Mouse (Mus musculus) heart, postnatal 0 days (tissue): ENCODE data around the gene Smarce1.

ENCODE experiments used
- CTCF ChIP-seq: IDR thresholded peaks from 2 replicates; pipeline ENCODE4 v1.5.1; 2016; ENCODE audit warnings: antibody characterized with exemption, control low read depth, low read depth
- EP300 ChIP-seq: IDR thresholded peaks from 2 replicates; pipeline ENCODE4 v1.6.1; 2016; ENCODE audit warnings: antibody characterized with exemption, low read depth

DNA sequence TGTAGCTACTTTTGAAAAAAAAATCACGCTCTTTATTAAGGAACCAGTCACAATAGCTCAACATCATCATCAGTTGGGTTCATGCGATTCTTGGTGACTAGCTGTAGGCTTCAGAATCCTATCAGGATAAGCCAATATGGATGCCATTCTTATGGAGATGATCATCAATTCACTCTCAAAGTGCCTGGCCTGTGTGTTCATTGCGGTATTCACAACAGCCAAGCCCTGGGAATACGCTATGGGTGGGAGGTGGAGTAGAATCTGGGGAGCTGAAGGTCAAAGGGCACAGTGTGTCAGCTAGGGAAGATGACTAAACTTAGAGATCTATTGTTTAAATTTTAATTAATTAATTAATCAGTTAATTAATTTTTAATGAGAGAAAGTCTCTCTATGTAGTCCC is 17.1 kb upstream of the Smarce1 start:
- TF ChIP-seq EP300, result no peak
- no peak for TF ChIP-seq CTCF
